Mouse (Mus musculus) megakaryocyte-erythroid progenitor cell, adult 5-6 weeks (primary cell): ENCODE results near the gene Dnajc4. TPM values are rescaled to one million over a fixed set of nuclear protein-coding genes. Genes with fewer than 3 reads are reported as not detected.
"Not testable (repeated sequence)": the region's sequence is repeated elsewhere in the genome, so short reads cannot be mapped to it uniquely, and the experiment has no call there.

Source experiments
- ATAC-seq: replicated peaks from 2 replicates; pipeline ENCODE4 v1.8.0; 2016; ENCODE audit warnings: mild to moderate bottlenecking, inconsistent platforms; ENCODE audit not compliant: severe bottlenecking, poor library complexity, low FRiP score, low TSS enrichment
- total RNA-seq, 2 experiments: library from RNA; stranded (forward) in 1 of 2; stranded (reverse) in 1 of 2; fragments of 200-1000, 215-1000 nt in 1 of 2; fragments of >200 nt in 1 of 2; fragmentation: Nextera tagmentation in 1 of 2; gene quantifications; 2 replicates each; pipeline ENCODE4 v1.2.3; 2014 to 2017

Dnajc4 gene
- total RNA-seq, 2 experiments from 2014 or later, result 11.5 to 17.0 TPM

- ATAC-seq, result no peak
Measured at GRCm38 (mm10) chr19:6997721-6998290, 5.4 kb upstream of the Dnajc4 start.

- peak; percentile 66 for ATAC-seq
Measured at GRCm38 (mm10) chr19:6996006-6996405, 3.6 kb upstream of the Dnajc4 start, which contains the start of the genes Nudt22 and Trpt1. Gene Nudt22 (minus strand): TSS chr19:6996117. Gene Trpt1 (plus strand): TSS chr19:6996131.

GRCm38 (mm10) chr19:6995255-6995991, 3.1 kb upstream of the Dnajc4 start:
- ATAC-seq, result no peak

GRCm38 (mm10) chr19:6994489-6994888, 2.1 kb upstream of the Dnajc4 start:
- ATAC-seq, result no peak

GRCm38 (mm10) chr19:6994002-6994401, 1.6 kb upstream of the Dnajc4 start:
- no peak for ATAC-seq

GRCm38 (mm10) chr19:6993011-6993770, 819 bp upstream of the Dnajc4 start:
- peak; percentile 3; the same call in 1 of the 2 replicates for ATAC-seq

GRCm38 (mm10) chr19:6991166-6991565, 1.2 kb downstream of the Dnajc4 start:
- not testable (repeated sequence) for ATAC-seq

- ATAC-seq, result no peak
Measured at GRCm38 (mm10) chr19:6990712-6991111, 1.7 kb downstream of the Dnajc4 start.

GRCm38 (mm10) chr19:6989251-6989650, 3.1 kb downstream of the Dnajc4 start:
- no peak for ATAC-seq

- ATAC-seq, result no peak
Measured at GRCm38 (mm10) chr19:6987904-6988285, 4.5 kb downstream of the Dnajc4 start.

- ATAC-seq, result peak; percentile 38; the same call in 1 of the 2 replicates
Measured at GRCm38 (mm10) chr19:6987061-6987903, 5.1 kb downstream of the Dnajc4 start, which contains the start of gene Vegfb. Gene Vegfb (minus strand): TSS chr19:6987651.

GRCm38 (mm10) chr19:6985951-6986708, 6.2 kb downstream of the Dnajc4 start:
- ATAC-seq, result peak; percentile 82

GRCm38 (mm10) chr19:6985300-6985699, 7.1 kb downstream of the Dnajc4 start:
- ATAC-seq, result no peak

- ATAC-seq, result no peak
Measured at GRCm38 (mm10) chr19:6983621-6984020, 8.8 kb downstream of the Dnajc4 start.

GRCm38 (mm10) chr19:6981465-6981864, 10.9 kb downstream of the Dnajc4 start:
- no peak for ATAC-seq

- peak; percentile 60 for ATAC-seq
Measured at GRCm38 (mm10) chr19:6980381-6981093, 11.8 kb downstream of the Dnajc4 start, which contains the start of gene Fkbp2. Gene Fkbp2 (minus strand): TSS chr19:6980501.

GRCm38 (mm10) chr19:6979486-6980380, 12.6 kb downstream of the Dnajc4 start:
- ATAC-seq, result peak; percentile 83
